Mouse (Mus musculus) cerebellum, postnatal 10 days (tissue): Measurements from ENCODE around the gene Tent5c.

Source experiments
- DNase-seq, 2 experiments: peaks; one replicate each; pipeline ENCODE4 v3.0.0; 2021; ENCODE audit warnings: mixed read lengths in 2 of 2

The Tent5c gene

DNA sequence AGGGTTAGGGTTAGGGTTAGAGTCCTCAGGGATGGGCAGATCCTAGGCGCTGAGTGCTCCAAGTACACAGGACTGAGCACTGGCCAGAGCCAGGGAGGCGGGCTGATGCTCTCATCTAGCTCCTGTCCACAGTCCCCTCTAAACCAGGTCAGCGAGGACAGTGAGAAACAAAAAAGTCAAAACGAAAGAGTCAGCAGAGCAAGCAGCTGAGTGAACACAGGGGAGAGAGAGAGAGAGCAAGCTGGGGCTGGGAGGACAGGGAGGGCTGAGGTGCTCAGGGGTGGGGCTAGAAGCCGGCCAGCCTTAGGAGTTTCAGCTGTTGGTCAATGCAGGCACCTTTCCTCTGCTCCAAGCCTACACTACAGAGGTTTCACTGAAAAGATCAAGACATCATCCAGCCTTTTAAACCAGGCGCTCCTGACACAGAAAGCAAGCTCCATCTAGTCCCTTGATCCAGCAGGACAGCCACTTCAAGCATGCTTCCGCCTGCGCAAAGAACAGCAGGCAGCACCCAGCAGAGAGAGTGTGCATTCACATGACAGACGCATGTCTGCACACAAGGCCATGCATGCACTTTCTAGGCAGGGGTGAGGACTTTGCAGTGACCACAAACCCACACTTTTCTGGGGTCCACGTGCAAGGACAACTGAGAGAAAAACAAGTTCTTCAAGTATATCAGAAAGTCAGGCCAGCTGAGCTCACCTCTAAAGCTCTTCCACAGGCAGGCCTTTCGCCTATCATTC, 3.6 kb downstream of the Tent5c start:
- no peak for DNase-seq

DNA sequence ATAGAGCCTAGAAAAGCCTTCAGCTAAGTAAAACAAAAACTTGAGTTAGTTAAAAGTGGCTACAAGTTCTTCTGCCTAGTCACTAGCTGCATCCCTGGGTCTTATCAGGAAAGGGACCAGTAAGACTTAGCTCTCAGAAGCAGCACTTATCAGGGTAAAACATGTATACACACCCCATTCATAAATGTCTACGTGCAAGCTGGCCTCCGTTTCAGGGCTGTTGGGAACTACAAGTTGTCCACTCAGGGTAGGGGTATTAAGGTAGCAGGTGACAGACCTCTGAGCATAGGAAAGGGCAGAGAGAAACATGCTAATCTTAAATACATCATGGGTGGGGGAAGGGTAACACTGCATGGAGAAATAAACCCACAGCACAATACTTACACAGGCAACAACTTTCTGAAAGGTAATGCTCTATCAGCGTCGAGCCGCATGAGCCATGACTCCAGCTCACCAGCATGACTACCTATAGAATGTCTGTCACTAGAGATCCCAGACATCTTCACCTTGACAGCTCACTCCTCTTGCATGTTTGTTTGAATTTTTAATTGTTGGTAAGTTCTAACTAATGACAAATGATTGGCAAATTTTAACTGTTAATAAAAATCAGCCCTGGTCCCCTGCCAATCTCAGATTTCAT, 6.0 kb downstream of the Tent5c start:
- no peak for DNase-seq

DNA sequence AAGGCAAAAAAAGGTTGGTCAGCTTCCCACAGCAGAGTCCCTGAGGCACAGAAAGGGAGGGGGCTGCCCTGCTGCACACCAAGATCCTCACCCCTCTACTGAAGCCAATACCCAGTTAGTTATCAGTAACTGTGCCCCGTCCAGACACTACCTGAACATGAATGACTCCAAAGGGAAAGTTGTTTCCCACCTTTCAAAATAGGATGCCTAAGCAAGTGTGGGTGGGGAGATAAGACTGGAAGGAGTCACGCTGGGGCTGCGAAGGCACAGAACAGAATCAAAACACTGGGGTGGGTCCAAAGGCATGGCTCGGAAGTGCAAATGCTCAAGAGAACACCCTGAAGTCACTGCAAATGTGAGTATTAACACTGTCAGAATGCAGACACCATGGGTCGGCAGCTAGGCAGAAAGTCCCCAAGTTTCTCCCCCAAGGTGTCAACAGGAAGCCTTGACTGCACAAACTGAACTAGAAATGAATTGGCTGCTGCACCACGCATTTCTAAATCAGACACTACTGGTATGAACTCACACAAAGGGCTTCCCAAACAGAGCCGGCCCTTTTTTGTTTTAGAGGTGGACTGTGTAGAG, 6.7 kb downstream of the Tent5c start:
- DNase-seq = no peak

DNA sequence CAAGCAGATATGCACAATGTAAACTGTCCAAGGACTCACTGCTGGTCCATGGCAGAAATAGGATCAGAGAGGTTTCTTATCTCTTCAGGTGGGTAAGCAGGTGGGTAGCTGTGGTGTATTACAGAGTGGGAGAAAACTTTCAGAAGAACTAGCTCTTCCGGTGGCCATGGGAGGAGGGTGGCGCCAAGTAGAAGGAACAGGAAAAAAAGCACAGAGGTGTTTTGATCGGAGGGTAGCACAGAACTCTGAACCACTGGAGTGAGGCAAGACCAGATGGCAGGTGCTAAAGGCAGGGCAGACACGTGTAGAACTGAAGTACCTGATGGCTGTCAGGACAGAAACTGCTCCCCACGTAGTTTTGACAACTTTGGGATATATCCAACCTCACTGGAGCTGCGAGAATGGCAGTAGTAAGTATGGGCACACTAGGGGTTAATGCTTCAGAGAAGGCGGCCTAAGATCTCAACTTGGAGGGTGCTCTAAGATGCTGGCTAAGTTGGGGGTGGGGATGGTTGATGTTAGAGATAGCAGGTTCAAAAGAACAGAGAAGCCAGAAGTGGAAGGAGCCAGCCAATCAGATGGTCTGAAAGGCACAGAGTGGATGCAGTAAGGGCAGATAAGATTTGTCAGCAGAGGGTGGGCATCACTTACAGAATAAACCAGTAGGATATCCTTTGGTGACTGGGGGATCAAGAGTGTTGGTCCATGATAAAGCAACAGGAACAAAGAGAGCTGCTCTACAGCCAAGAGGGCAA, 8.7 kb downstream of the Tent5c start:
- no peak for DNase-seq

DNA sequence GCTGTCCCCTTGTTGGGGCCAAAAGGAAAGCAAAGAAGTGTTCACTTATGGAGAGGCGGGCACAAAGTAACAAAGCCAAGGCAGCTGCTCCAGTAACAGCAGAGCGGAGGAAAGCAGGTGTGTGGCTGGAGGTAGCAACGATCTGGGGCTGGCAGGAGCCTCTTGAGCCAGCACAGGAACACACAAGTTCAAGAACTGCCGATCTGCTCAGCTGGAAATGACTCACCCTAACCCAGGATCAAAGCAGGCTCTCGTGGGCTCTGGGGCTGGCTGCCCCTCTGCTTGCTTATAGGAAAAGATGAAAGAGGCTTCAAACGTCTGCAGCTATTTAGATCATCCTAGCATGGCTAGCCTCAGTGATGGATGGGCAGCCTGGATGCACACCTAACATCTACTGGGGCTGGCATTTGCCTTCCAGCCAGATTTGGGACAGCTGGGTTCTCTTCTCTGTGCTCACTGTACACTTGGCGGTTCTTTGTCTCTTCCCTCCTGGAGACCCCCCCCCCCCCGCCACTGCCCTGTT, 14.1 kb downstream of the Tent5c start:
- DNase-seq = no peak

DNA sequence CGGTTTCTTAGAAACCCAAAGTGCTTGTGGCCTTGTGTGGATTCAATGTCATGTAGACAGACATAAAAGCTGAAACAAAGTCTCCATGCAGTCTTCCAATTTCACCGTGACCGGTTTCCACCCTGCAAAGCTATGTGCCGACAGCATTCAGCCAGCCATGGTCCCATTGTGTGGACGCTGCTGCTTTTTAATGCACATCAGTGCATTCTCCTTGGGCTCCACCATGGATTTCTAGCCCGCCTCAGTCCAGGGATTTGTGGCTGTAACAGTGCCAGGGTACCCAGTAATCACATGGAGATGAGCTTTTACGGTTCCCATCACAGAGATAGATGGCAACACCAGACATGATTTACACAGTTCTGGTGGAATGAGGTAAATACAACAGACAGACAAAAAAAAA, 14.6 kb downstream of the Tent5c start:
- DNase-seq = no peak

DNA sequence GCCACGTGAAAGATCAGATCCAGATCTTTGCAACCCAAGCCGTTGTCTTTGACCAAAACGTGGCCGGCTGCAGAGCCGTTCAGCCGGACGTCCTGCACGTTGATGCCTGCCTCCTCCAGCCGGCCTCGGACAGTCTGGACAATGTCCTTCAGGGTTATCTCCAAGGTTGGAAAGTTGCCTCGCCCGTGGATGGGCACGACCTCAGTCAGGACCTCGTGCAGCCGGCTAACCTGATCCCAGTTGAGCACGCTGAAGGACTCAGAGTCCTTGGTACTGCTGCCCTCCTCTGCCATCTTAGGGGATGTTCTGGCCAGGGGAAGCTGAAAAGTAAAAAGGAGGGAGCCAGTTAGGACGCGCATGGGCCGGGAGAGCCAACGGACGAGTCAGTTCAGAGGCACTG, 16.0 kb downstream of the Tent5c start:
- no peak for DNase-seq

DNA sequence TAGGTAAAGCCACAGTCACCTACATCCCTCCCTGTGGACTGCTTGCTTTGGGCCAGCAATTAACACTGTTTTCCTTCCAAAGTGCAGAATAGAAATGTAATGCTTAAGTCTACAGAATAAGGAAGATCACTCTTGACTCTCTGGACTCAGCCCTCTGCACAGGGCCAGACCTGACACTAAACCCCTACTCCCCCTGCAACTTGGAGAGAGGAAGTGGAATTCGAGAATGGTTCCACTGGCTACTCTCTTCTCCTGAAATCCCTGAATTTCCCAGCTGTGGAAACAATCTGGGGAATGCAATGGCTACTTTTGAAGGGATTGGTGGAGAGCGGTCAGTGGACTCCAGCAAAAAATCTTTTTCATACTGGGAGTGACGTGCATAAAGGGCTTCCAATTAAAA, 18.2 kb downstream of the Tent5c start:
- no peak for DNase-seq

DNA sequence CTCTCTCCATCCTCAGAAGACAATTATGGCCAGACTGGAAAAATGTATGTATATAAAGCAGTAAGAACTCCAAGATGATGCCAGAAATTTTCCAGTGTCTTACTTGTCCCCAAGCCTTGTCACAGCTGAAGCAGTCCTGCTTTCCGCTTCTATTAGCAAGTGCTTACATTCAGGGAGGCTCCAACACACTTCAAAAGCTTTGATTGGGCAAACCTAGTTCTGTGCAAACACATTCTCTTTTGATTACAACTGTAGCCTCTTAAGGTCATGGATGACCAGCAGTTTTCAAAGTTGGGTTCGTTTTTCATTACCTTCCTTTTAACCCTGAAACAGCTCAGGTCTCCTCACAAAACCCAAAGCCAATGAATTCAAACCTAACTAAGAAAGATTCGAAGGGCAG, 19.0 kb downstream of the Tent5c start:
- DNase-seq = no peak

DNA sequence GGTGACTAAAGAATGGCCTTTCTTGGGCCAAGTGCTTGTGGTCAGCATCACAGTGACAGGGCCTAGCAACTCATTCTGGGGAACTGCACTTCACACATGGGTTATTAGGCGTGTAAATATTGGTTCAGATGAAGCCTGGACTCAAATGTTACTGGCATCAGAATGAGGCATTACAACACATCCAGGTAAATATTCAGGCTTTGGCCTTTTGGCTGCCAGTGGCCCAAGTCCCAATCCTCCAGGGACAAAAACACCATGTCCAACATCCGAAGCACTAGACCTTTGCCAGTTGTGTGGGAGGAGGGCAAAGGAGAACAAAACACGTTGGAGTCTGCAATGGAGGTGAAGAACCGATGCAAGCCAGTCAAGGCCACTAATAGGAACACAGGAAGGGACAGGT, 22.6 kb downstream of the Tent5c start:
- DNase-seq = no peak

DNA sequence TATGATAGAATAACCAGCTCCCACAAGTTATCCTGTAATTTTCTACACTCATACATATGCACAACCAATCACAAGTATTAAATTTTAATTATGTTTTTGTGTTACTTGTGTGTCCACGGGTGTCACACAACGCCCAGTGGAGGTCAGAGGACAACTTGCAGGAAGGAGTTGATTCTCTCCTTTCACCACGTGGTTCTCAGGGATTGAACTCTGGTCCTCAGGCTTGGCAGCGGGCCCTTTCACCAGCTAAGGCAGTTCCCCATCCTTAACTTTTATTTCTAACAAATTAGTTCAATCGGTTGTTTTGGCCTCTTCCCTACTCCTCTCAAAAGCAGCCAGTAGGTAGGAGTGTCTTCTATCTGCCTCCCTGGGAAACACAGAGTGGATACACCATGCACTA, 24.5 kb downstream of the Tent5c start:
- DNase-seq = no peak

DNA sequence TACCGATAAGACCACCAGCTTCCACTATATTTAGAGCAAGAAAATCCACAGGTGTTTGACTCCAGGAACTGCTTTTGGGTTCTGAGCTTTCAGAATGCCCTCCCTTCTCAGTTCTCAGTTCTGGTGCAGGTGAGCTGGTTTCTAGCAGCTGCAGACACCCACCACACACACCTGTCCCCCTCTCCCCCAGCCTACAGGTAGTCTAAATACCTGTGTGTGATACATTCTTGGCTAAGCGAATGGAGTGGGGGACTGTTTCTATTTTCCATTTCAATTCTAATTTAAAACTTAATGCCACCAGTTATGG, 25.2 kb downstream of the Tent5c start:
- DNase-seq = no peak

DNA sequence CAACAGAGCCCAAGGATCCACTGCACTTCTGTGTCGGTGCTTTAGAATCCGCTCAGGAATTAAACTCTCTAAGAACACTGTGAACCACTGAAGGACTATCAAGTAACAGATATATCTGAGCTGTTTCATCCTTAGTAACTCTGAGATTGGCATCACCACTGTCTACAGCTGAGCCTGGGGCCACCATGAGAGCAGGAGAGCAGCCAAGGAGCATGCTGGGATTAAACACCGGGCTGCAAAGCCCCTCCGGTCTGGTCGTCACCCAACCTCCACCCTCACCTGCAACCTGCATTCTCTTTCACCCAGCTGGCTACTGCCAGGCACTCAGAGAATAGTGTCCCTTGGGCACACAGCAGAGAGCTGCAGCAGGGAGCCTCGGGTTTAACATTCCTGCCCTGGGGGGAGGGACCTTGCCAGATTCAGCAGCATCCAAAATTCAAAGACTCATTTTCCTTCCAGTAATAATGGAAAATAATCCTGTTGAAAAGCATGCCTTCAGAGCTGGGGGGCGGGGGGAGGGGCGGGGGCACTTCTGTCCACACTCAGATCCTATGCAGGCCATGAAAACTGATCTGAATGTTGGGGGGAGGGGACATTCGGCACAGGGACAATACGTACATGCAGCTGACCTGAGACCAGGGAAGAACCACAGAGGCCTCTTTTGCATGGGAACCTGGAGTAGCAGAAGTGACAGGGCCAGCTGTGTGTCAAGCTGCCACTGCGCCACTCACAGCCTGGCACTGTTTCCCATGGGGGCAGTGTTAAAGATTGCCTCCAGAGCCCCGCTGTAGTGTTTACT, 25.8 kb downstream of the Tent5c start:
- peak; percentile 13 to 35 for DNase-seq

DNA sequence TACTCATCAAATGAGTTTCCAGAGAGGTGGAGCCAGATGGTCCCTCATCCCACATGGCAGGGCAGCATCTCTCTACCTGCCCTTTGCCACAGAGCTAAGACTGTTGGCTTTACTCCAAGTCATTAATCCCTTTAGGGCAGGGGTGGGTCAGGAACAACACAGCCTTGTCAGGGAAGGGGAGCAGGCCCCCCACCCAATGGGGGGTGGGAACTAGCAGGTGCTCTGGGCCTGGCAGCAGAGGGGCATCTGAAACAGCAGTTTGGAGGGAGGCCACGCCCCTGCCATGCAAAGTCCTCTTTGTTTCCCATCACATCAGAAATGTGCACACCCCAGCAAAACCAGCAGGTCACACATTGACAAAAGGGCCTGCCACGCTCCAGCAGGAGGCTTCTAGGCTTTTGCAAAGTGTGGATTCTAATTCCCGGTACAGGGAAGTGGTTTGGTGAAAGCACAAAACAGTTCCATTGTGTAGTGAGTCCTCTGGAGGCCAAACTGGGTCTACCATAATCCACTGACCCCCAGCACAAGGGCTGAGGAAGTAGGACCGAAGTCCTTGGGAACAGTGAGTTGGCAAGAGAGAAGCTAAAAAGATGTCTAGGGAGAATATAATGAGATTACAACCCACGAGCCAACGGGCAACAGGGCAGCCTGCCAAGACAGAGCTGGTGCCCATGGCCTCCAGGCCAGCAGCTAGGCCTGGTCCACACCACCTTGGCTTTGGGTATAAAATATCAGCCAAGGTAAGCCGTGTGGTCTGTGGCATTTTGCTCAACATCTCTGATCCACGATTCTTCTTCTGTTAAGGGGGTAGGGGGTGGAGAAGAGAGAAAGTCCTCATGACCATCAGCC, 26.7 kb downstream of the Tent5c start:
- peak; percentile 80 to 87 for DNase-seq

DNA sequence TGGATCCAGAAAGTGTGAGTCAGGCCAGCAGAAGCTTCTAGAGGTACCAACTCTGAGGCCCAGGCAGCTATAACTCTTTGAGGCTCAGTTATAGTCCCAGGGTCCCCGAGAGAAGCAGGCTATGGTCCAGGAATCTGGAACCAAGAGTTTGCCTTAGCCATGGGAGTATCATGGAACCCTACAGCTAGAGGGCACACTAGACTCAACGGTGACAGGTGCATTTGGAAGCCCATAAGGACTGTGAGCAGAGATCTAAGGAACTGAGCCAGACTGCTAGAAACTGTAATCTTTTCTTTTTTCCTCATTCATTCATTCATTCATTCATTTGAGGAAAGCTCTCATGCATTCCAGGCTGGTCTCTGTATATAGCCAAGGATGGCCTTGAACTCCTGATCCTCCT, 28.6 kb downstream of the Tent5c start:
- no peak for DNase-seq

DNA sequence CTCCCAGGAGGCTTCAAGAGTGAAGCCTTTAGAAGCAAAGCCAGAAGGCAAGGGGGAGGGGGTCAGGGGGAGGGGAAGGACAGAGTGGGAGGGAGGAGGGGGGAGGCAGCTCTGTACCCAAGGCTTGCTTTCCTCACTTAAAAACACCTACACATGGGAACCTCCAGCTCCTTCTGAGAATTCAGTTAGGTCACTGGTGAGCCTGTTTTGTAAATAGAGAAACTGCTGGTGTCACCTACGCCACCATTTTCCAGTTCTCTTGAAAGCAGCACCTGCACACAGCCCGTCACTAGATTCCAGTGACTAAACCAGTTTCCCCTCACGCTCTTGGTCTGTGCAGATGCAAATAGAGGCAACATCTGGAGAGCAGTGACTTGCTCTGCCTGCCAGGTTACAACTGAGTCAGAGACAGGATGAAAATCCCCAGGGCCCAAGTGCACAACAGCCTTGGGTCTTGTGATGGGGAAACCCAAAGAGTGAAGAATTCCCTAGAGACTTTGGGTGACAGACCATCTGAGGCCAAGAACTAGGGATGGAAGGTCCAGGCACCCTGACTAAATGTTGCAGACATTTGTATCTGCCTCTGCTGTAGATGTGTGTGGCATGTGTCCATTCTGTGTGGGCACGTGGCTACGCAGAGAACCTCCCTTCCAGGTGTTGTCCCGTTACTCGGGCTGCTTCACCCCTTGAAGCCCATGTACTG, 45.2 kb downstream of the Tent5c start:
- DNase-seq = no peak

DNA sequence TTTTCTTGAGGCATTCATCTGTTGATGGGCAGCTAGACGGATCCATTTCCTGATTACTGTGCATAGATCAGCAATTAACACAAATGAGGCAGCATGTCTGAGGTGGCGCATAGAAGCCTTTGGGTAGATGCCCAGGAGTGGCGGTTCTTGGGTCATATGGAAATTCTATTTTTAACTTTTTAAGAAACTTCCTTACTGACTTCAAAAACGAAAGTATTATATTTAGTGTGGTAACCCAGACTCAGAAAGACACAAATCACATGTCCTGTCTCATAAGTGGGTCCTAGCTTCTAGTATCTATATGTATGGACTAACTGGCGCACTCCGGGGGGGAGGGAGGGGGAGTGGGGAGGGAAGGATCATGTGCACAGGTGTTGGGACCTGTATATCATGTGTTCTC, 46.6 kb downstream of the Tent5c start:
- DNase-seq = no peak

DNA sequence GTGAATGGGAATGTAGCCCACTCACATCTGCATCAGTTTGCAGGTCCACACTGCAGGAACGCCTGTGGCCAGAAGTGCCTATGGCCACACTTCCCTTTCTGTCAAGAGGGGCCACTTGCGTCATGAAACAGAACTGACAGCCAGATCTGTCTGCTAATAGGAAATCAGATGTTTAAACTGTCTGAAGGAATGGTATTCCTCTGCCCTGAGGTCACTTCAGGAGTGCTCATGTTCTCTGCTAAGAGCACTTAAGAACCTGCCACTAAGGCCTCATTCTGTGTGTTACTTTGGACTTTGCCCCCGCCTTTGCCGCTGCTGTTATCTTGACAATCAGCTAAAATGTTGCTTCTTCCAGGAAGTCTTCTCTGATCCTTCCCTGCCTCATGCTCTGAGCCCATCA, 48.4 kb downstream of the Tent5c start:
- no peak for DNase-seq

DNA sequence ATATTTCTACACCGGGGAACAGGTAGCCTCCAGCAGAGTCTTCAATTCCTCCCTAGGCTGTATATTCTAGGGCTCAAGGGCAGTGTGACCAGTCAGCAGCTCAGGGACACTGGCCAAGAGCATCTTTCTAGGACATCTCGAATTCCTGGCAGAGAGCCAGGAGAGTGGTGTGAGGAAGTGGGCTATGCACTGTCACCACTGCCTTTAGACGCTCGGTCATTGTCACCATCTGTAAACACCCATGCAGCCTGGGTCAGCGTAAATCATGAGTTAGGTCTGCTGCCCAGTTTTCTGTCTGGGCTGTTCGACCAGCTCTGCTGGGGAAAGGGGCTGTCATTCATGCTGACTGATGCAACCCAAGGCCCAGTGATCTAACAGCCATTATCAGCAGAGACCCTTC, 49.1 kb downstream of the Tent5c start:
- peak; percentile 76 to 77 for DNase-seq

DNA sequence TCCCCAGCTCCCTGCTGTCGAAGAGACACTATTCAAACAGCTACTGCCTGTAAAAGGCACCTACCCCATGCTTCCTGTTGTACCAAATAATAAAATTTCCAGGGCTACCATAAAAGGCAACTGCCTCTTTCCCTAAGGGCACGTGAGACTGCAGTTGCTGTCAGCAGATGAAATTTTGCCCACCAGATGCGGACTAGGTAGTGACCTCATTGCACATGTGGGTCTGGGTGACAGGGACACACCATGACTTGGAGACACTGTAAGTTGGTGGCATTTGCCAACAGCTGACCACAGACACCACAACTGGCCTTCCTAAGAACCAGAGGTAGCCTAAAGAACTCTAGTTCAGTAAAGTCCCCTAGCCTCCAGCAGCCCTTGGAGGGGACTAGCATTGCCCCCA, 50.0 kb downstream of the Tent5c start:
- no peak for DNase-seq

DNA sequence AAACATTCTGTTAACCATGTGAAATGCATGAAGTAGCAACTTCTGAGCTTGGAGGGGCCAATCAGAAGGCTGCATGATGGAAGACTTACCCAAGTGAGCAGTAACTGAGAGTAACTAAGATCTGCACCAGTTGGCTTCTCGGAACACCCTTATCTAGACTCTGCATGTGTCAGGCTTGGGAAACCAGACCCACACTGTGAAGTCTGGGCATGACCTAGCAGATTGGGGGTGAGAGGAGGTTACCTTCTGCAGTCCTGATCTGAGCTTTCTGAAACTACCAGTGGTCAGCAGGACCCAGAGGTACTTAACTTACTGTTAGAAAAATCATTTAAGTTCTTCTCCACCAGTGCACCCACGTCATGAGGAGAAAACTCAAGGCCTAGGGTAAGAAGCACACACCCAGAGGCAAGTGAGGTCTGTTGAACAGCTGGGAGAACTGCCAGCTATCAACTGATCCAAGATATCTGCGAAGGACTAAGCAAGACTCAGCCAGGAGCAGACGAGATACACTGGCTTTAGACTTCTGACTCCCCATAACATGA, 50.6 kb downstream of the Tent5c start:
- DNase-seq = no peak
